Mouse (Mus musculus): Measurements from ENCODE around the gene Pnpla1.

DNA sequence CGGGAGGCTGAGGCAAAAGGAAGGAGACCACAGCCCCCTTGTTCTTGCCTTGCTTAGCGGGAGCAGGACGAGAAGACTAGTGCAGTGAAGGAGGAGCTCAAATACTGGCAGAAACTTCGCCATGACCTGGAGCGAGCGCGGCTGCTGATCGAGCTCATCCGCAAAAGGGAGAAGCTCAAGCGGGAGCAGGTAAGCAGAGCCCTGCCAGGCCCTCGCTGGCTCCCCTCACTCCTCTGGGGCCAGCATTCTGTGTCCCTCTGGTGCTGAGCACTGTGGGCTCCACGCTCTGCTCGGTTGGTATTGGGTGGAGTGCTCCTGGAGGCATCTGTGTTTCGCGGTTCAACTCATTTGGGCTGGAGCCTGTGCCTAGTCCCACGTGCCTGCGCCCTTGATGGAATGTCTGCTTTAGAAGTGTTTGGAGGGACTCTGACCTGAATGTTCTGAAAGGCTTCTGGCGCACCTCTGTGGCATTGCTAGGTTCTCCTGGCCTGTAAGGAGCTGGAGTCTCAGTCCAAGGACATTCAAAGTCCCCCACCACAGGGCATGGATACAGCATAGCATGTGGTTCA is 43.6 kb upstream of the Pnpla1 start:
- TF ChIP-seq CTCF (IDR thresholded peaks at IDR 0.05), result no peak
- TF ChIP-seq EP300 (IDR thresholded peaks at IDR 0.05), result no peak

Measured in lung, postnatal 0 days (tissue).